12 mouse cellular contexts compared by ENCODE assay signal in genomic region chr10:70806786-70807385, GRCm38 (mm10).
DNase-seq lines count a peak whose midpoint lies in the region; TF ChIP-seq lines count a peak whose summit lies in the region.
"Had no signal": no experiment of that assay in that cellular context is flagged by ENCODE, and none has a peak within 500 bp of the region (broad histone marks: within the 10 kb centered on the region; RNA-seq: fewer than 3 reads in every experiment).

No protein-coding gene starts in this region.

- H3K27ac ChIP-seq in layer of hippocampus, adult 2 months, result peak overlapping the region; percentile 72
- H3K27ac ChIP-seq in cortical plate, adult 2 months (ENCODE audit: insufficient read depth, low read length), result peak overlapping the region; percentile 75
- H3K27ac ChIP-seq: limb, embryonic 12.5 days; midbrain, embryonic 12.5 days had no signal

- TF ChIP-seq CTCF in layer of hippocampus, adult 2 months (conservative IDR thresholded peaks at IDR 0.05), result no peak
- no peak for TF ChIP-seq CTCF in cortical plate, adult 2 months (IDR thresholded peaks at IDR 0.05; ENCODE audit: extremely low read depth, insufficient read depth, low read length)

- intact Hi-C loops in left cerebral cortex, postnatal 10 days (cut with DNase I), result no loop called here

- peak; percentile 53 for DNase-seq in adrenal gland, adult 2 months
- no peak for DNase-seq in adrenal gland, adult 18-20 months (ENCODE audit: low spot score in 2 of 2)
- peak; percentile 21 to 61 for DNase-seq in layer of hippocampus, adult 2 months (ENCODE audit: low spot score in 2 of 2)
- DNase-seq in layer of hippocampus, adult 9-10 months (ENCODE audit: low spot score), result no peak
- peak; percentile 31 to 45 for DNase-seq in left cerebral cortex, postnatal 10 days (ENCODE audit: extremely low spot score in 1 of 2, low spot score in 2 of 2)
- DNase-seq in retina, embryonic 14.5 days (ENCODE audit: low spot score), result no peak
- no peak for DNase-seq in thymus, postnatal 14 days
- DNase-seq: kidney, adult 18-20 months; lung, embryonic 14.5 days had no signal

- no peak for TF ChIP-seq POLR2A in cortical plate, adult 2 months (IDR thresholded peaks at IDR 0.05; ENCODE audit: extremely low read depth, insufficient read depth, low read length)

- no peak overlapping the region for H3K4me3 ChIP-seq in layer of hippocampus, adult 2 months
- H3K4me3 ChIP-seq in cortical plate, adult 2 months (ENCODE audit: insufficient read depth, low read length), result no peak overlapping the region
- H3K4me3 ChIP-seq: limb, embryonic 12.5 days; midbrain, embryonic 12.5 days had no signal

- no peaks in the 10 kb centered on the region for H3K4me1 ChIP-seq in cortical plate, adult 2 months (ENCODE audit: control insufficient read depth, insufficient read depth, low read length)

Comparison
In these comparisons a context has a peak if more than half of its experiments do, and no peak if none do; other contexts are left out.
1. DNase-seq: peak in adrenal gland, adult 2 months (single experiment), layer of hippocampus, adult 2 months (2 of 2) and left cerebral cortex, postnatal 10 days (2 of 2); none in adrenal gland, adult 18-20 months (0 of 2), layer of hippocampus, adult 9-10 months (single experiment), retina, embryonic 14.5 days (single experiment) and thymus, postnatal 14 days (single experiment).